ENCODE assay signal across 25 mouse cellular contexts in the genomic region with DNA sequence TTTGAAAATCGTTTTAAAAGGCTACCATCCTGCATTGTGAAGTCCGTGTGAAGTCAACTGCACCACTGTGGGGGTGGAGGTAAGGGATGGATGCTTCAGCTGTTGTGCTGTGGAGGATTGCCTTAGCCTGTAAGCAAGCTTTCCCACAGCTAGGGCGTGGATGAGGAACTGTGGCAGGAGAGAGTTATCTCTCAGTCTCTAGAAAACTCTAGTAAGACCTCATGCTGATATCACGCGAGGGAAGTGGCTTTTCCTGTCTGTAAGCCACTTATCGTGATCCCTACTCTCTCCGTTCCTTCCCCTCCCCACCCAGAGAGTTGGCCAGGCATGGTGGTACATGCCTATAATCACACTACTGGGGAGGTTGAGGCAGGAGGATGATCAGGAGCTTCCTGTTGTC. TPM values are rescaled to one million over a fixed set of nuclear protein-coding genes. Genes with fewer than 3 reads are reported as not detected.
DNase-seq lines count a peak whose midpoint lies in the region; ATAC-seq and TF ChIP-seq lines count a peak whose summit lies in the region.
"Had no signal": no experiment of that assay in that cellular context is flagged by ENCODE, and none has a peak within 500 bp of the region (broad histone marks: within the 10 kb centered on the region; RNA-seq: fewer than 3 reads in every experiment).

No protein-coding gene starts in this region.

- WGBS in liver, embryonic 14.5 days (ENCODE audit: insufficient replicate concordance), result 11% methylated on average over 7 of the region's 7 CpGs
- 89% methylated on average over 7 of the region's 7 CpGs for WGBS in hindbrain, embryonic 14.5 days

- H3K27ac ChIP-seq in layer of hippocampus, adult 2 months, result peak overlapping the region; percentile 59
- no peak overlapping the region for H3K27ac ChIP-seq in liver, embryonic 14.5 days
- H3K27ac ChIP-seq in hindbrain, embryonic 14.5 days, result no peak overlapping the region
- H3K27ac ChIP-seq: embryonic facial prominence, embryonic 15.5 days; kidney, postnatal 0 days; limb, embryonic 12.5 days; midbrain, embryonic 15.5 days had no signal

- H3K9me3 ChIP-seq in liver, embryonic 14.5 days (ENCODE audit: control insufficient read depth, low read length), result no peaks in the 10 kb centered on the region
- H3K9me3 ChIP-seq in hindbrain, embryonic 14.5 days (ENCODE audit: control insufficient read depth, low read length), result no peaks in the 10 kb centered on the region
- H3K9me3 ChIP-seq: embryonic facial prominence, embryonic 15.5 days; G1E; hindbrain, embryonic 15.5 days; limb, embryonic 12.5 days; midbrain, embryonic 15.5 days had no signal

- no peak overlapping the region for H3K4me2 ChIP-seq in liver, embryonic 14.5 days (ENCODE audit: low read depth)
- peak overlapping the region; percentile 24 for H3K4me2 ChIP-seq in myocyte (ENCODE audit: low read depth)
- no peak overlapping the region for H3K4me2 ChIP-seq in hindbrain, embryonic 14.5 days (replicated peaks)
- H3K4me2 ChIP-seq: embryonic facial prominence, embryonic 15.5 days; heart, embryonic 12.5 days; hindbrain, embryonic 15.5 days; limb, embryonic 12.5 days; midbrain, embryonic 15.5 days had no signal

- H3K79me2 ChIP-seq in myocyte (ENCODE audit: control insufficient read depth, insufficient read depth), result no peaks in the 10 kb centered on the region

- H3K9ac ChIP-seq in liver, embryonic 14.5 days (replicated peaks), result no peak overlapping the region
- H3K9ac ChIP-seq in hindbrain, embryonic 14.5 days, result no peak overlapping the region
- H3K9ac ChIP-seq: embryonic facial prominence, embryonic 15.5 days; heart, embryonic 12.5 days; hindbrain, embryonic 15.5 days; limb, embryonic 12.5 days; midbrain, embryonic 15.5 days had no signal

- H3K36me3 ChIP-seq in liver, embryonic 14.5 days (replicated peaks; ENCODE audit: control insufficient read depth, insufficient read depth, low read depth), result no peaks in the 10 kb centered on the region
- no peaks in the 10 kb centered on the region for H3K36me3 ChIP-seq in myocyte (ENCODE audit: control insufficient read depth, insufficient read depth)
- peaks cover 6% of the 10 kb centered on the region for H3K36me3 ChIP-seq in hindbrain, embryonic 14.5 days (replicated peaks; ENCODE audit: control insufficient read depth, insufficient read depth)
- H3K36me3 ChIP-seq: embryonic facial prominence, embryonic 15.5 days; limb, embryonic 12.5 days; midbrain, embryonic 15.5 days had no signal

- peak; percentile 54 for ATAC-seq in common myeloid progenitor, adult 5-6 weeks (replicated peaks; ENCODE audit: low read depth, poor library complexity, severe bottlenecking)
- peak; percentile 42; the same call in 1 of the 2 replicates for ATAC-seq in liver, embryonic 14.5 days (ENCODE audit: insufficient read depth)
- no peak for ATAC-seq in hindbrain, embryonic 14.5 days (ENCODE audit: low FRiP score)
- ATAC-seq: intestine, embryonic 16.5 days; midbrain, embryonic 15.5 days had no signal

- H3K4me3 ChIP-seq in layer of hippocampus, adult 2 months, result no peak overlapping the region
- H3K4me3 ChIP-seq in liver, embryonic 14.5 days (ENCODE audit: insufficient read depth in 1 of 2, low read depth in 2 of 2, low read length in 2 of 2), result no peak overlapping the region
- no peak overlapping the region for H3K4me3 ChIP-seq in myocyte
- no peak overlapping the region for H3K4me3 ChIP-seq in hindbrain, embryonic 14.5 days (replicated peaks; ENCODE audit: low read length)
- H3K4me3 ChIP-seq: embryonic facial prominence, embryonic 15.5 days; heart, embryonic 12.5 days; hindbrain, embryonic 15.5 days; limb, embryonic 12.5 days; midbrain, embryonic 15.5 days had no signal

- TF ChIP-seq EP300 in liver, embryonic 14.5 days (IDR thresholded peaks at IDR 0.05; ENCODE audit: low read depth), result no peak

- no peaks in the 10 kb centered on the region for H3K27me3 ChIP-seq in liver, embryonic 14.5 days (ENCODE audit: control insufficient read depth, insufficient read depth, low read length)
- H3K27me3 ChIP-seq in myocyte (ENCODE audit: control insufficient read depth, insufficient read depth, insufficient read length), result no peaks in the 10 kb centered on the region
- no peaks in the 10 kb centered on the region for H3K27me3 ChIP-seq in hindbrain, embryonic 14.5 days (ENCODE audit: control insufficient read depth, insufficient read depth, low read length)
- H3K27me3 ChIP-seq: embryonic facial prominence, embryonic 15.5 days; heart, embryonic 12.5 days; hindbrain, embryonic 15.5 days; limb, embryonic 12.5 days; midbrain, embryonic 15.5 days had no signal

- no peak for TF ChIP-seq CTCF in layer of hippocampus, adult 2 months (conservative IDR thresholded peaks at IDR 0.05)
- TF ChIP-seq CTCF in liver, embryonic 14.5 days (IDR thresholded peaks at IDR 0.05; ENCODE audit: low read depth), result no peak

- no peak for DNase-seq in layer of hippocampus, adult 2 months (ENCODE audit: low spot score in 2 of 2)
- DNase-seq in layer of hippocampus, adult 11-12 months (ENCODE audit: low spot score), result no peak
- DNase-seq in liver, embryonic 14.5 days (ENCODE audit: low read depth in 3 of 3, low spot score in 3 of 3), result no peak
- DNase-seq in frontal cortex, adult 2 months (ENCODE audit: extremely low spot score in 1 of 2, low spot score in 1 of 2), result no peak
- no peak for DNase-seq in hindbrain, embryonic 14.5 days (ENCODE audit: low spot score)
- DNase-seq in right cerebral cortex, adult 2 months (ENCODE audit: low spot score in 2 of 2), result no peak
- DNase-seq: adrenal gland, postnatal 14 days; cerebellum, adult 11-12 months; cerebellum, postnatal 25 days; heart, adult 11 months had no signal

- TF ChIP-seq POLR2A in myocyte (IDR thresholded peaks at IDR 0.05; ENCODE audit: insufficient read length, low read depth), result no peak

- H3K4me1 ChIP-seq in liver, embryonic 14.5 days (replicated peaks; ENCODE audit: control insufficient read depth in 2 of 2, insufficient read depth in 2 of 2, low read length in 1 of 2), result peaks cover 18 to 39% of the 10 kb centered on the region in 2 experiments
- H3K4me1 ChIP-seq in hindbrain, embryonic 14.5 days (replicated peaks; ENCODE audit: control insufficient read depth, insufficient read depth, low read length), result peaks cover 23% of the 10 kb centered on the region
- H3K4me1 ChIP-seq: limb, embryonic 12.5 days had no signal

- H3ac ChIP-seq in myocyte (ENCODE audit: control insufficient read depth, insufficient read length), result no peak overlapping the region

TF ChIP-seq in myocyte, 11 proteins besides CTCF, POLR2A, EP300 and RAD21:
- TF ChIP-seq MYOD1 (IDR thresholded peaks at IDR 0.05; ENCODE audit: control insufficient read depth in 1 of 3, insufficient read length in 2 of 3, low read depth in 2 of 3) (no peak), CEBPB (IDR thresholded peaks at IDR 0.05; ENCODE audit: insufficient read depth, poor library complexity, severe bottlenecking) (no peak), E2F4 (IDR thresholded peaks at IDR 0.05; ENCODE audit: insufficient read depth) (no peak), POLR2AphosphoS2 (IDR thresholded peaks at IDR 0.05; ENCODE audit: insufficient read length, low read depth) (no peak), REST (IDR thresholded peaks at IDR 0.05; ENCODE audit: insufficient read depth, insufficient read length) (no peak), USF1 (IDR thresholded peaks at IDR 0.05; ENCODE audit: low read depth) (no peak)
TF ChIP-seq in myocyte: peak in this region for 0.

RNA-seq across cellular contexts. Expression of gene Crtam, which starts 44.9 kb away (rescaled TPM):
- under 1 TPM; 0.12 to 0.36 TPM for total RNA-seq in layer of hippocampus, adult 2 months (2021)
- total RNA-seq in common myeloid progenitor, adult 5-6 weeks (2017), result 0.14 TPM in 1 of 2 replicates, not detected in the other
- 0.04 and 0.06 TPM in 2 replicates for polyA plus RNA-seq in liver, embryonic 14.5 days (2012; rRNA removed)
- polyA plus RNA-seq in liver, embryonic 14.5 days (2014; fragmentation: Nextera tagmentation; extraction: Ambion mirVana), result not detected in 2 replicates
- 0.14 TPM for polyA plus RNA-seq in myocyte (2012; fragmentation: generic; extraction: Trizol)
- 0.04 and 0.06 TPM in 2 replicates for polyA plus RNA-seq in frontal cortex, adult 2 months (2012; rRNA removed)
- 0.13 and 0.39 TPM in 2 replicates for polyA plus RNA-seq in hindbrain, embryonic 14.5 days (2014; fragmentation: Nextera tagmentation; extraction: Ambion mirVana)
- total RNA-seq: adrenal gland, postnatal 14 days; gastrocnemius, adult 8-10 months; heart, postnatal 25 days; layer of hippocampus, adult 8-10 months had no signal
- polyA plus RNA-seq: forebrain, embryonic 11.5 days; G1E; lung, embryonic 16.5 days had no signal
